ENCODE assay signal across 9 mouse cellular contexts in genomic region chr14:56398001-56398400, GRCm38 (mm10). TPM values are rescaled to one million over a fixed set of nuclear protein-coding genes. Genes with fewer than 3 reads are reported as not detected.
DNase-seq lines count a peak whose midpoint lies in the region; ATAC-seq and TF ChIP-seq lines count a peak whose summit lies in the region.
"Had no signal": no experiment of that assay in that cellular context is flagged by ENCODE, and none has a peak within 500 bp of the region (broad histone marks: within the 10 kb centered on the region; RNA-seq: fewer than 3 reads in every experiment).

No protein-coding gene starts in this region.

- no peak for ATAC-seq in heart, postnatal 0 days (ENCODE audit: insufficient read depth, low read depth)
- no peak for ATAC-seq in monocyte, adult 5-6 weeks (replicated peaks; ENCODE audit: insufficient number of reproducible peaks, low FRiP score, low TSS enrichment, poor library complexity, severe bottlenecking)

- no peaks in the 10 kb centered on the region for H3K9me3 ChIP-seq in heart, postnatal 0 days (replicated peaks; ENCODE audit: control insufficient read depth, low read length)

- TF ChIP-seq POLR2A in lung, adult 2 months (IDR thresholded peaks at IDR 0.05; ENCODE audit: borderline replicate concordance, extremely low read depth, low read depth, low read length) = no peak

- no peaks in the 10 kb centered on the region for H3K4me1 ChIP-seq in heart, postnatal 0 days (ENCODE audit: control insufficient read depth, insufficient read depth)
- H3K4me1 ChIP-seq in lung, adult 2 months (ENCODE audit: control insufficient read depth, insufficient read depth, low read length) = no peaks in the 10 kb centered on the region

- no peaks in the 10 kb centered on the region for H3K36me3 ChIP-seq in heart, postnatal 0 days (replicated peaks; ENCODE audit: control insufficient read depth, insufficient read depth, low read length)

- H3K27me3 ChIP-seq in heart, postnatal 0 days (ENCODE audit: control insufficient read depth, insufficient read depth, low read length) = no peaks in the 10 kb centered on the region

- H3K27ac ChIP-seq in heart, postnatal 0 days (ENCODE audit: low read depth) = no peak overlapping the region

- H3K9ac ChIP-seq in heart, postnatal 0 days (replicated peaks; ENCODE audit: low read depth, low read length) = no peak overlapping the region

- H3K4me2 ChIP-seq in heart, postnatal 0 days (ENCODE audit: low read depth, low read length) = no peak overlapping the region

- peak; percentile 77 for TF ChIP-seq CTCF in heart, postnatal 0 days (IDR thresholded peaks at IDR 0.05; ENCODE audit: low read depth)
- peak; percentile 37 for TF ChIP-seq CTCF in lung, adult 2 months (IDR thresholded peaks at IDR 0.05; ENCODE audit: insufficient read depth, low read length)

- DNase-seq in heart, postnatal 0 days (ENCODE audit: low spot score) = peak; percentile 36
- DNase-seq in heart, adult 9 months (ENCODE audit: low spot score in 2 of 2) = no peak
- peak; percentile 22 to 35 for DNase-seq in right cerebral cortex, adult 2 months (ENCODE audit: low spot score in 2 of 2)
- DNase-seq in right cerebral cortex, postnatal 25 days = no peak
- DNase-seq in cerebellum, adult 9-11 months = peak; percentile 11
- DNase-seq in lung, adult 2 months = no peak
- no peak for DNase-seq in gastrocnemius, adult 8-10 months (ENCODE audit: low spot score in 2 of 2)

- no peak for TF ChIP-seq EP300 in heart, postnatal 0 days (IDR thresholded peaks at IDR 0.05; ENCODE audit: low read depth)

- H3K4me3 ChIP-seq in heart, postnatal 0 days (ENCODE audit: low read depth, low read length) = no peak overlapping the region
- no peak overlapping the region for H3K4me3 ChIP-seq in lung, adult 2 months (replicated peaks; ENCODE audit: extremely low read depth, low read depth, low read length)

RNA-seq across cellular contexts. Expression of gene Rnf17, which starts 4.4 kb away (rescaled TPM):
- 2.1 TPM in 1 of 2 replicates, not detected in the other for total RNA-seq in heart, postnatal 0 days (2014; rRNA removed; ENCODE audit: low replicate concordance)
- 1.0 and 1.2 TPM in 2 replicates for polyA plus RNA-seq in heart, postnatal 0 days (2015; fragmentation: Nextera tagmentation; extraction: Ambion mirVana)
- polyA plus RNA-seq in lung, adult 2 months (2012; rRNA removed) = not detected in 2 replicates
- total RNA-seq in monocyte, adult 5-6 weeks (2017) = 0.64 to 2.1 TPM (median 0.67 TPM) in 3 replicates
- total RNA-seq in gastrocnemius, adult 8-10 months (2022) = under 1 TPM in 3 of 4 experiments, not detected in 1; 0.09 to 0.32 (median 0.29) TPM

RNA-seq across cellular contexts. Expression of gene Atp12a, which starts 33.1 kb away (rescaled TPM):
- not detected in 2 replicates for total RNA-seq in heart, postnatal 0 days (2014; rRNA removed; ENCODE audit: low replicate concordance)
- not detected in 2 replicates for polyA plus RNA-seq in heart, postnatal 0 days (2015; fragmentation: Nextera tagmentation; extraction: Ambion mirVana)
- polyA plus RNA-seq in lung, adult 2 months (2012; rRNA removed) = 0.04 and 0.22 TPM in 2 replicates
- total RNA-seq in monocyte, adult 5-6 weeks (2017) = not detected in 3 replicates
- total RNA-seq in gastrocnemius, adult 8-10 months (2022) = not detected
- total RNA-seq: layer of hippocampus, postnatal 14 days had no signal

Comparison
In these comparisons a context has a peak if more than half of its experiments do, and no peak if none do; other contexts are left out.
1. DNase-seq: peak in heart, postnatal 0 days (single experiment), right cerebral cortex, adult 2 months (2 of 2) and cerebellum, adult 9-11 months (single experiment); none in heart, adult 9 months (0 of 2), right cerebral cortex, postnatal 25 days (single experiment), lung, adult 2 months (single experiment) and gastrocnemius, adult 8-10 months (0 of 2).